Mouse (Mus musculus) ES-E14 (cell line): ENCODE results near the gene C2cd4c.

Experiments
- CHD2 ChIP-seq: IDR thresholded peaks from 2 replicates; pipeline ENCODE4 v1.6.1; 2014; ENCODE audit warnings: mild to moderate bottlenecking, low read depth, low read length, inconsistent platforms
- HCFC1 ChIP-seq: IDR thresholded peaks from 2 replicates; pipeline ENCODE4 v1.6.1; 2012; ENCODE audit warnings: low read length, inconsistent platforms, borderline replicate concordance; ENCODE audit not compliant: insufficient read depth
- ZC3H11A ChIP-seq: IDR thresholded peaks from 2 replicates; pipeline ENCODE4 v1.6.1; 2012; ENCODE audit warnings: low read depth, mild to moderate bottlenecking, inconsistent platforms, low read length, borderline replicate concordance
- ZNF384 ChIP-seq: IDR thresholded peaks from 2 replicates; pipeline ENCODE4 v1.6.1; 2012; ENCODE audit warnings: low read depth, low read length, inconsistent platforms

DNA sequence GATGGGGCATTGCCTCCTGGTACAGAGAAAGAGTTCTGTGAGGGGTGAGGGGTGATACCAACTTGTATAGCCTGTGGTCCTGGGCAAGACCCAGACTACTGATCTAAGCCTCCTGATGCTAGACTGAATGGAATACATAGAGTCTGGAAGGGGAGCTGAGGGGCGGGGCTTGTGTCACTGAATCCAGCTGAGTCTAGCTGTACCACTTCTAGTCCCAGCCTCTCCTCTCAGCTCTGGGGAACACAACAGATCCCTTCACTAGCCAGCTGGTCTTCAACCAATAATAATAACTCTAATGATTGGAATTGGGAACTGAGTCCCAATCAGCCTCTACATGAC, 449 bp upstream of the C2cd4c start:
- TF ChIP-seq ZNF384 (no peak), ZC3H11A (no peak), HCFC1 (no peak), CHD2 (no peak)
